Comparison of ENCODE assay signal across 8 mouse cellular contexts in genomic region chr5:89455526-89455925, GRCm38 (mm10). TPM values are rescaled to one million over a fixed set of nuclear protein-coding genes. Genes with fewer than 3 reads are reported as not detected.
A peak's percentile ranks its signal among the peaks of the same experiment; 100 is the strongest.
DNase-seq lines count a peak whose midpoint lies in the region; ATAC-seq and TF ChIP-seq lines count a peak whose summit lies in the region.

No protein-coding gene starts in this region.

- H3K27ac ChIP-seq in embryonic facial prominence, embryonic 14.5 days (replicated peaks; ENCODE audit: low read depth, low read length): no peak overlapping the region
- no peak overlapping the region for H3K27ac ChIP-seq in layer of hippocampus, adult 2 months
- no peak overlapping the region for H3K27ac ChIP-seq in midbrain, embryonic 14.5 days (replicated peaks; ENCODE audit: low read depth, low read length)

- H3K9ac ChIP-seq in embryonic facial prominence, embryonic 14.5 days (ENCODE audit: low read depth, low read length): no peak overlapping the region
- no peak overlapping the region for H3K9ac ChIP-seq in midbrain, embryonic 14.5 days (replicated peaks; ENCODE audit: low read length)

- CTCF ChIA-PET in Patski (lab: Charles Lee): interaction anchor here (0.9 to 5.8 kb wide), 7 partner anchors 9 to 45 kb away, joined by 3 to 35 read pairs (median 5); no protein-coding TSS in a partner anchor

- peak; percentile 5 to 20 for DNase-seq in heart, postnatal 10 days
- DNase-seq in heart, adult 9 months (ENCODE audit: low spot score in 2 of 2): no peak
- peak; percentile 1 for DNase-seq in 3134 (ENCODE audit: extremely low read depth, insufficient read length, low spot score)
- DNase-seq in Patski (ENCODE audit: low read depth, low spot score): no peak
- DNase-seq in embryonic facial prominence, embryonic 14.5 days (ENCODE audit: low spot score): peak; percentile 25
- peak in 1 of 2 experiments; percentile 35 for DNase-seq in layer of hippocampus, adult 2 months (ENCODE audit: low spot score in 2 of 2)
- peak; percentile 47 for DNase-seq in midbrain, embryonic 14.5 days
- DNase-seq in ovary, adult 18-20 months (ENCODE audit: low spot score): no peak

- POLR2A ChIA-PET in Patski (lab: Charles Lee): no interaction called here

- peak; percentile 38 for ATAC-seq in Patski
- 0 out of 2 replicates have a peak, but pooled peaks have one; percentile 22 for ATAC-seq in embryonic facial prominence, embryonic 14.5 days (ENCODE audit: low read depth)
- peak; percentile 27; the same call in 1 of the 2 replicates for ATAC-seq in midbrain, embryonic 14.5 days (ENCODE audit: low FRiP score, low TSS enrichment)

- no peak overlapping the region for H3K4me2 ChIP-seq in embryonic facial prominence, embryonic 14.5 days (ENCODE audit: low read depth, low read length)
- no peak overlapping the region for H3K4me2 ChIP-seq in midbrain, embryonic 14.5 days (ENCODE audit: low read length)

- intact Hi-C loops in heart, postnatal 10 days (cut with DNase I): no loop called here

- H3K4me1 ChIP-seq in embryonic facial prominence, embryonic 14.5 days (ENCODE audit: control insufficient read depth, insufficient read depth, low read length): no peaks in the 10 kb centered on the region
- H3K4me1 ChIP-seq in midbrain, embryonic 14.5 days (ENCODE audit: control insufficient read depth, insufficient read depth, low read length): no peaks in the 10 kb centered on the region

- no peaks in the 10 kb centered on the region for H3K9me3 ChIP-seq in embryonic facial prominence, embryonic 14.5 days (ENCODE audit: control insufficient read depth, low read length)
- no peaks in the 10 kb centered on the region for H3K9me3 ChIP-seq in midbrain, embryonic 14.5 days (ENCODE audit: control insufficient read depth, low read length)

- no peaks in the 10 kb centered on the region for H3K36me3 ChIP-seq in embryonic facial prominence, embryonic 14.5 days (ENCODE audit: control insufficient read depth, insufficient read depth, low read length)
- no peaks in the 10 kb centered on the region for H3K36me3 ChIP-seq in midbrain, embryonic 14.5 days (ENCODE audit: control insufficient read depth, insufficient read depth, low read length)

- in situ Hi-C loops in Patski (cut with MboI; ENCODE audit: low pct_unique_long_range_greater_than_20kb): loop anchor here (5.0 to 25.0 kb wide), 3 partner anchors 42 to 1432 kb away; partner anchors contain the start of genes Ankrd17, Cxcl1 and Gm9958

- no peaks in the 10 kb centered on the region for H3K27me3 ChIP-seq in Patski
- H3K27me3 ChIP-seq in embryonic facial prominence, embryonic 14.5 days (replicated peaks; ENCODE audit: control insufficient read depth, insufficient read depth, low read length): no peaks in the 10 kb centered on the region
- no peaks in the 10 kb centered on the region for H3K27me3 ChIP-seq in midbrain, embryonic 14.5 days (ENCODE audit: control insufficient read depth, insufficient read depth, low read length)

- 52% methylated on average over 8 of the region's 8 CpGs for WGBS in embryonic facial prominence, embryonic 14.5 days
- WGBS in midbrain, embryonic 14.5 days: 51% methylated on average over 8 of the region's 8 CpGs

- H3K4me3 ChIP-seq in embryonic facial prominence, embryonic 14.5 days (ENCODE audit: low read depth, low read length): no peak overlapping the region
- no peak overlapping the region for H3K4me3 ChIP-seq in layer of hippocampus, adult 2 months
- no peak overlapping the region for H3K4me3 ChIP-seq in midbrain, embryonic 14.5 days (replicated peaks; ENCODE audit: low read depth, low read length)

- peak; percentile 80 for TF ChIP-seq CTCF in Patski (IDR thresholded peaks at IDR 0.05)
- peak; percentile 76 for TF ChIP-seq CTCF in layer of hippocampus, adult 2 months (conservative IDR thresholded peaks at IDR 0.05)

RNA-seq across cellular contexts. Expression of gene Gc, which starts 2.2 kb away (rescaled TPM):
- total RNA-seq in heart, postnatal 10 days (2021): not detected
- polyA plus RNA-seq in Patski (2021): 105 TPM
- polyA plus RNA-seq in embryonic facial prominence, embryonic 14.5 days (2014; fragmentation: Nextera tagmentation; extraction: Ambion mirVana): not detected in 2 replicates
- total RNA-seq in layer of hippocampus, adult 2 months (2021): not detected
- polyA plus RNA-seq in midbrain, embryonic 14.5 days (2014; fragmentation: Nextera tagmentation; extraction: Ambion mirVana): not detected in 2 replicates

Comparison
In these comparisons a context has a peak if more than half of its experiments do, and no peak if none do; other contexts are left out.
1. DNase-seq: peak in heart, postnatal 10 days (2 of 2), 3134 (single experiment), embryonic facial prominence, embryonic 14.5 days (single experiment) and midbrain, embryonic 14.5 days (single experiment); none in heart, adult 9 months (0 of 2), Patski (single experiment) and ovary, adult 18-20 months (single experiment).
2. RNA of gene Gc, which starts 2.2 kb away (polyA plus RNA-seq): 105 TPM in Patski (single experiment); not detected in embryonic facial prominence, embryonic 14.5 days and not detected in midbrain, embryonic 14.5 days; every median in the first group is over 10 times any median in the second.
3. Peak in every context shown above with its lines, with median percentiles within 50 percentile points of each other: ATAC-seq.